Comparison of ENCODE assay signal across 10 mouse cellular contexts in genomic region chr15:31323684-31324083, GRCm38 (mm10). TPM values are rescaled to one million over a fixed set of nuclear protein-coding genes. Genes with fewer than 3 reads are reported as not detected.
A peak's percentile ranks its signal among the peaks of the same experiment; 100 is the strongest.
DNase-seq lines count a peak whose midpoint lies in the region; ATAC-seq and TF ChIP-seq lines count a peak whose summit lies in the region.
"Had no signal": no experiment of that assay in that cellular context is flagged by ENCODE, and none has a peak within 500 bp of the region (broad histone marks: within the 10 kb centered on the region; RNA-seq: fewer than 3 reads in every experiment).

No protein-coding gene starts in this region.

- 0 out of 2 replicates have a peak, but pooled peaks cover 3% of the 10 kb centered on the region for H3K4me1 ChIP-seq in kidney, postnatal 0 days (replicated peaks; ENCODE audit: insufficient read depth, low read length)
- no peaks in the 10 kb centered on the region for H3K4me1 ChIP-seq in ES-Bruce4 (ENCODE audit: control insufficient read depth, insufficient read depth, low read length)
- no peaks in the 10 kb centered on the region; the same call in none of the 2 replicates for H3K4me1 ChIP-seq in neural tube, embryonic 15.5 days

- H3K36me3 ChIP-seq in kidney, postnatal 0 days (ENCODE audit: insufficient read depth, low read length), result no peaks in the 10 kb centered on the region
- H3K36me3 ChIP-seq in ES-Bruce4 (ENCODE audit: control insufficient read depth, insufficient read depth, low read length, poor library complexity, severe bottlenecking), result no peaks in the 10 kb centered on the region
- no peaks in the 10 kb centered on the region for H3K36me3 ChIP-seq in neural tube, embryonic 15.5 days

- TF ChIP-seq EP300 in ES-Bruce4 (IDR thresholded peaks at IDR 0.05; ENCODE audit: insufficient read depth, low read depth, low read length), result no peak

- H3K27me3 ChIP-seq in kidney, postnatal 0 days (ENCODE audit: insufficient read depth, low read length), result no peaks in the 10 kb centered on the region
- H3K27me3 ChIP-seq in ES-Bruce4 (ENCODE audit: control insufficient read depth, insufficient read depth, low read length, poor library complexity, severe bottlenecking), result no peaks in the 10 kb centered on the region
- H3K27me3 ChIP-seq in neural tube, embryonic 15.5 days (replicated peaks), result no peaks in the 10 kb centered on the region

- H3K27ac ChIP-seq in kidney, postnatal 0 days, result no peak overlapping the region
- H3K27ac ChIP-seq in ES-Bruce4 (ENCODE audit: insufficient read depth, low read length), result no peak overlapping the region
- H3K27ac ChIP-seq in neural tube, embryonic 15.5 days (replicated peaks), result no peak overlapping the region
- H3K27ac ChIP-seq: macrophage had no signal

- WGBS in kidney, postnatal 0 days, result 84% methylated on average over 4 of the region's 4 CpGs
- 85% methylated on average over 4 of the region's 4 CpGs for WGBS in neural tube, embryonic 15.5 days

- no peak overlapping the region for H3K4me2 ChIP-seq in kidney, postnatal 0 days (ENCODE audit: low read length)
- no peak overlapping the region for H3K4me2 ChIP-seq in neural tube, embryonic 15.5 days

- DNase-seq in kidney, postnatal 0 days (ENCODE audit: low spot score), result no peak
- DNase-seq in kidney, postnatal 10 days, result no peak
- peak; percentile 69 to 71 for DNase-seq in B cell, adult 2 months
- DNase-seq in induced T-regulatory cell, adult 2 months (ENCODE audit: low read depth), result peak; percentile 19
- DNase-seq in urinary bladder, postnatal 14 days (ENCODE audit: low spot score), result no peak
- DNase-seq in frontal cortex, postnatal 10 days (ENCODE audit: low spot score in 2 of 2), result no peak
- DNase-seq: heart, adult 11 months had no signal

- no peak overlapping the region for H3K4me3 ChIP-seq in kidney, postnatal 0 days (replicated peaks; ENCODE audit: low read depth, low read length)
- H3K4me3 ChIP-seq in ES-Bruce4 (ENCODE audit: low read depth, low read length), result no peak overlapping the region
- no peak overlapping the region for H3K4me3 ChIP-seq in neural tube, embryonic 15.5 days (replicated peaks)

- no peaks in the 10 kb centered on the region for H3K9me3 ChIP-seq in kidney, postnatal 0 days (replicated peaks; ENCODE audit: low read length)
- H3K9me3 ChIP-seq in ES-Bruce4 (replicated peaks; ENCODE audit: control insufficient read depth, insufficient read depth, low read length, poor library complexity, severe bottlenecking), result no peaks in the 10 kb centered on the region
- no peaks in the 10 kb centered on the region for H3K9me3 ChIP-seq in neural tube, embryonic 15.5 days (replicated peaks)

- TF ChIP-seq CTCF in kidney, postnatal 0 days (IDR thresholded peaks at IDR 0.05; ENCODE audit: low read depth), result peak; percentile 35; the same call in 1 of the 2 replicates
- TF ChIP-seq CTCF in ES-Bruce4 (IDR thresholded peaks at IDR 0.05; ENCODE audit: low read depth, low read length), result peak; percentile 87

- H3K9ac ChIP-seq in kidney, postnatal 0 days (ENCODE audit: low read depth, low read length), result no peak overlapping the region
- no peak overlapping the region for H3K9ac ChIP-seq in ES-Bruce4 (ENCODE audit: low read depth, poor library complexity, severe bottlenecking)
- H3K9ac ChIP-seq in neural tube, embryonic 15.5 days (replicated peaks), result no peak overlapping the region

- TF ChIP-seq POLR2A in ES-Bruce4 (IDR thresholded peaks at IDR 0.05; ENCODE audit: insufficient read depth, low read length), result no peak

- no peak for ATAC-seq in kidney, postnatal 0 days (replicated peaks; ENCODE audit: low FRiP score, low read depth)
- ATAC-seq in neural tube, embryonic 15.5 days (ENCODE audit: low FRiP score), result no peak

RNA-seq across cellular contexts. Expression of gene Ankrd33b, which starts 43.8 kb away (rescaled TPM):
- polyA plus RNA-seq in kidney, postnatal 0 days (2015; fragmentation: Nextera tagmentation; extraction: Ambion mirVana), result 10.5 and 12.0 TPM in 2 replicates
- polyA plus RNA-seq in ES-Bruce4 (2011; ENCODE audit: insufficient read depth, insufficient read length, low read depth, missing spikeins), result 1.4 and 1.6 TPM in 2 replicates
- polyA plus RNA-seq in neural tube, embryonic 15.5 days (2015; fragmentation: Nextera tagmentation; extraction: Ambion mirVana), result 0.70 and 2.6 TPM in 2 replicates

Comparison
In these comparisons a context has a peak if more than half of its experiments do, and no peak if none do; other contexts are left out.
1. DNase-seq: peak in B cell, adult 2 months (2 of 2) and induced T-regulatory cell, adult 2 months (single experiment); none in kidney, postnatal 0 days (single experiment), kidney, postnatal 10 days (single experiment), urinary bladder, postnatal 14 days (single experiment) and frontal cortex, postnatal 10 days (0 of 2).